Mouse (Mus musculus) myocyte (in vitro differentiated cells): ENCODE results near the gene Hopx. TPM values are rescaled to one million over a fixed set of nuclear protein-coding genes. Genes with fewer than 3 reads are reported as not detected.

ENCODE experiments used
- H3K27me3 ChIP-seq: one replicate; pipeline ENCODE4 v1.6.1; 2011; ENCODE audit not compliant: control insufficient read depth, insufficient read depth, insufficient read length
- H3K36me3 ChIP-seq: one replicate; pipeline ENCODE4 v1.6.1; 2011; ENCODE audit not compliant: control insufficient read depth, insufficient read depth
- H3K4me2 ChIP-seq: one replicate; pipeline ENCODE4 v1.6.1; 2011; ENCODE audit warnings: low read depth, control low read depth
- H3K4me3 ChIP-seq: one replicate; pipeline ENCODE4 v1.5.1; 2011; ENCODE audit warnings: mild to moderate bottlenecking, control low read depth, moderate library complexity
- H3K79me2 ChIP-seq: one replicate; pipeline ENCODE4 v1.6.1; 2011; ENCODE audit not compliant: control insufficient read depth, insufficient read depth
- H3ac ChIP-seq: one replicate; pipeline ENCODE4 v1.6.1; 2011; ENCODE audit not compliant: control insufficient read depth, insufficient read length
- CEBPB ChIP-seq: IDR thresholded peaks from 2 replicates; pipeline ENCODE4 v1.6.1; 2011; ENCODE audit warnings: mild to moderate bottlenecking, moderate library complexity; ENCODE audit not compliant: poor library complexity, insufficient read depth, severe bottlenecking
- E2F4 ChIP-seq: IDR thresholded peaks from one replicate; pipeline ENCODE4 v1.6.1; 2011; ENCODE audit warnings: mild to moderate bottlenecking, control low read depth, moderate library complexity; ENCODE audit not compliant: insufficient read depth
- MAX ChIP-seq: IDR thresholded peaks from one replicate; pipeline ENCODE4 v1.6.1; 2011; ENCODE audit warnings: low read depth, mild to moderate bottlenecking, control low read depth
- MYOD1 ChIP-seq, 3 experiments: IDR thresholded peaks; one replicate each; pipeline ENCODE4 v1.6.1; 2011; ENCODE audit warnings: control low read depth in 2 of 3, low read depth in 2 of 3, mild to moderate bottlenecking in 2 of 3, moderate library complexity in 1 of 3; ENCODE audit not compliant: insufficient read length in 2 of 3, control insufficient read depth in 1 of 3
- MYOG ChIP-seq, 3 experiments: IDR thresholded peaks; one replicate each; pipeline ENCODE4 v1.6.1; 2011; ENCODE audit warnings: control low read depth in 2 of 3, low read depth in 2 of 3, mild to moderate bottlenecking in 2 of 3; ENCODE audit not compliant: insufficient read length in 2 of 3, control insufficient read depth in 1 of 3, insufficient read depth in 1 of 3
- POLR2A ChIP-seq: IDR thresholded peaks from one replicate; pipeline ENCODE4 v1.6.1; 2011; ENCODE audit warnings: low read depth, mild to moderate bottlenecking, control low read depth, moderate library complexity; ENCODE audit not compliant: insufficient read length
- POLR2AphosphoS2 ChIP-seq: IDR thresholded peaks from one replicate; pipeline ENCODE4 v1.6.1; 2011; ENCODE audit warnings: low read depth, control low read depth; ENCODE audit not compliant: insufficient read length
- REST ChIP-seq: IDR thresholded peaks from one replicate; pipeline ENCODE4 v1.6.1; 2011; ENCODE audit warnings: mild to moderate bottlenecking, control low read depth, moderate library complexity; ENCODE audit not compliant: insufficient read depth, insufficient read length
- SRF ChIP-seq: IDR thresholded peaks from one replicate; pipeline ENCODE4 v1.6.1; 2011; ENCODE audit warnings: low read depth; ENCODE audit not compliant: control insufficient read depth, insufficient read length
- TCF12 ChIP-seq: IDR thresholded peaks from one replicate; pipeline ENCODE4 v1.6.1; 2011; ENCODE audit warnings: mild to moderate bottlenecking, control low read depth; ENCODE audit not compliant: poor library complexity, insufficient read depth, severe bottlenecking
- TCF3 ChIP-seq: IDR thresholded peaks from one replicate; pipeline ENCODE4 v1.6.1; 2011; ENCODE audit warnings: low read depth, control low read depth; ENCODE audit not compliant: insufficient read length
- USF1 ChIP-seq: IDR thresholded peaks from one replicate; pipeline ENCODE4 v1.6.1; 2011; ENCODE audit warnings: low read depth, mild to moderate bottlenecking, control low read depth, moderate library complexity
- polyA plus RNA-seq: library from polyadenylated mRNA; unstranded; fragments of >200 nt; fragmentation: generic; extraction: Trizol; gene quantifications from one replicate; pipeline ENCODE4 v1.2.1, GENCODE M21; 2012; ENCODE audit warnings: missing spikeins

Hopx gene
- polyA plus RNA-seq, 1 experiment, result 0.68 TPM

GRCm38 (mm10) chr5:77056881-77057440, 58.0 kb downstream of the Hopx start:
- no peak overlapping the region for H3ac ChIP-seq
- no peak overlapping the region for H3K4me3 ChIP-seq
- no peaks in the 10 kb centered on the region for H3K79me2 ChIP-seq
- no peaks in the 10 kb centered on the region for H3K36me3 ChIP-seq
- H3K27me3 ChIP-seq, result peaks cover 18% of the 10 kb centered on the region
- TF ChIP-seq MAX (no peak), POLR2A (no peak), USF1 (no peak), E2F4 (no peak), CEBPB (no peak), MYOD1 (IDR thresholded peaks at IDR 0.05; ENCODE audit: control insufficient read depth in 1 of 3, insufficient read length in 2 of 3, low read depth in 2 of 3) (no peak), REST (no peak), SRF (no peak), POLR2AphosphoS2 (no peak)
- H3K4me2 ChIP-seq, result no peak overlapping the region

GRCm38 (mm10) chr5:77052616-77053015, 62.3 kb downstream of the Hopx start:
- no peak overlapping the region for H3ac ChIP-seq

GRCm38 (mm10) chr5:77044362-77044761, 70.6 kb downstream of the Hopx start:
- Histone ChIP-seq H3K79me2 (no peaks in the 10 kb centered on the region), H3K4me2 (no peak overlapping the region), H3ac (no peak overlapping the region), H3K27me3 (peaks cover 28% of the 10 kb centered on the region), H3K36me3 (no peaks in the 10 kb centered on the region), H3K4me3 (no peak overlapping the region)
- no peak for TF ChIP-seq POLR2AphosphoS2
- TF ChIP-seq E2F4, result no peak
- TF ChIP-seq TCF12, result no peak
- TF ChIP-seq CEBPB, result no peak
- TF ChIP-seq MAX, result no peak
- TF ChIP-seq SRF, result no peak
- no peak for TF ChIP-seq REST
- TF ChIP-seq POLR2A, result no peak
- no peak for TF ChIP-seq USF1

More at GRCm38 (mm10) chr5:77052616-77053015, 62.3 kb downstream of the Hopx start:
- H3K4me3 ChIP-seq, result no peak overlapping the region
- TF ChIP-seq MYOG (IDR thresholded peaks at IDR 0.05; ENCODE audit: control insufficient read depth in 1 of 3, insufficient read depth in 1 of 3, insufficient read length in 2 of 3, low read depth in 2 of 3) (no peak), TCF3 (no peak), E2F4 (no peak), TCF12 (no peak), MYOD1 (IDR thresholded peaks at IDR 0.05; ENCODE audit: control insufficient read depth in 1 of 3, insufficient read length in 2 of 3, low read depth in 2 of 3) (no peak), POLR2AphosphoS2 (no peak), SRF (no peak), MAX (no peak), REST (no peak), CEBPB (no peak), POLR2A (no peak), USF1 (no peak)
- no peak overlapping the region for H3K4me2 ChIP-seq
- H3K79me2 ChIP-seq, result no peaks in the 10 kb centered on the region
- H3K36me3 ChIP-seq, result no peaks in the 10 kb centered on the region
- peaks cover 24% of the 10 kb centered on the region for H3K27me3 ChIP-seq

- H3ac ChIP-seq, result no peak overlapping the region
- no peak for TF ChIP-seq SRF
- TF ChIP-seq E2F4, result no peak
- no peak for TF ChIP-seq MYOD1 (IDR thresholded peaks at IDR 0.05; ENCODE audit: control insufficient read depth in 1 of 3, insufficient read length in 2 of 3, low read depth in 2 of 3)
- no peak for TF ChIP-seq POLR2AphosphoS2
- no peak for TF ChIP-seq REST
- no peak for TF ChIP-seq USF1
- TF ChIP-seq TCF3, result no peak
- TF ChIP-seq MAX, result no peak
- no peak for TF ChIP-seq MYOG (IDR thresholded peaks at IDR 0.05; ENCODE audit: control insufficient read depth in 1 of 3, insufficient read depth in 1 of 3, insufficient read length in 2 of 3, low read depth in 2 of 3)
- no peak for TF ChIP-seq CEBPB
- TF ChIP-seq POLR2A, result no peak
- TF ChIP-seq TCF12, result no peak
- peaks cover 23% of the 10 kb centered on the region for H3K27me3 ChIP-seq
- H3K79me2 ChIP-seq, result no peaks in the 10 kb centered on the region
- no peak overlapping the region for H3K4me2 ChIP-seq
- no peaks in the 10 kb centered on the region for H3K36me3 ChIP-seq
- H3K4me3 ChIP-seq, result no peak overlapping the region
These were observed 75.5 kb downstream of the Hopx start for GRCm38 (mm10) chr5:77039391-77039790.

- TF ChIP-seq MYOD1 (IDR thresholded peaks at IDR 0.05; ENCODE audit: control insufficient read depth in 1 of 3, insufficient read length in 2 of 3, low read depth in 2 of 3), result no peak
- no peak for TF ChIP-seq MAX
- TF ChIP-seq USF1, result no peak
- no peak for TF ChIP-seq SRF
- TF ChIP-seq E2F4, result no peak
- no peak for TF ChIP-seq REST
- TF ChIP-seq MYOG (IDR thresholded peaks at IDR 0.05; ENCODE audit: control insufficient read depth in 1 of 3, insufficient read depth in 1 of 3, insufficient read length in 2 of 3, low read depth in 2 of 3), result no peak
- no peaks in the 10 kb centered on the region for H3K36me3 ChIP-seq
These were observed 76.5 kb downstream of the Hopx start for GRCm38 (mm10) chr5:77038451-77038850.

More at GRCm38 (mm10) chr5:77038451-77038850, 76.5 kb downstream of the Hopx start:
- no peak overlapping the region for H3ac ChIP-seq
- H3K79me2 ChIP-seq, result no peaks in the 10 kb centered on the region
- H3K27me3 ChIP-seq, result peaks cover 14% of the 10 kb centered on the region
- H3K4me3 ChIP-seq, result no peak overlapping the region
- no peak overlapping the region for H3K4me2 ChIP-seq

Other genes with a start within 250 kb of the Hopx start
- gene Aasdh, start 209.6 kb downstream of the Hopx start, polyA plus RNA-seq, result 6.1 TPM
- gene Paics, start 163.8 kb downstream of the Hopx start, polyA plus RNA-seq, result 69.9 TPM
- gene Ppat, start 163.5 kb downstream of the Hopx start, polyA plus RNA-seq, result 6.9 TPM
- gene Srp72, start 140.4 kb downstream of the Hopx start, polyA plus RNA-seq, result 54.2 TPM
- not detected for gene Arl9, start 111.1 kb downstream of the Hopx start, polyA plus RNA-seq
- not detected for gene Thegl, start 99.1 kb downstream of the Hopx start, polyA plus RNA-seq
- gene Spink2, start 96.3 kb upstream of the Hopx start, polyA plus RNA-seq, result not detected
- 7.2 TPM for gene Rest, start 150.4 kb upstream of the Hopx start, polyA plus RNA-seq
- gene Noa1, start 195.0 kb upstream of the Hopx start, polyA plus RNA-seq, result 20.2 TPM
- gene Polr2b, start 195.0 kb upstream of the Hopx start, polyA plus RNA-seq, result 19.5 TPM